Mouse (Mus musculus) liver, embryonic 11.5 days (tissue): ENCODE measurements at regions not wholly inside any gene's neighbourhood (a gene's known extent, or its start where the extent isn't known, plus 50 kb on each side); places are given as distances from the start of the nearest gene placed in this dataset.
"Not testable (repeated sequence)": the region's sequence is repeated elsewhere in the genome, so short reads cannot be mapped to it uniquely, and the experiment has no call there.

Experiments used
- ATAC-seq: fragments of 200-750 bp; cut with Nextera tagmentation; replicated peaks from 2 replicates; pipeline ENCODE4 v1.8.0; 2017; ENCODE audit warnings: moderate number of reproducible peaks, mild to moderate bottlenecking, moderate TSS enrichment, moderate library complexity; ENCODE audit not compliant: low FRiP score
- DNase-seq: peaks from one replicate; pipeline ENCODE4 v3.0.0-alpha.2; 2017; ENCODE audit warnings: low spot score
- H3K27ac ChIP-seq: fragments of 300-500 bp; sonication (generic); 2 replicates; pipeline ENCODE4 v1.5.1; 2014; ENCODE audit warnings: mild to moderate bottlenecking, low read depth, low read length, control low read depth
- H3K27me3 ChIP-seq: fragments of 300-500 bp; sonication (generic); replicated peaks from 2 replicates; pipeline ENCODE4 v1.6.1; 2014; ENCODE audit warnings: low read length, mixed read lengths; ENCODE audit not compliant: control insufficient read depth, insufficient read depth
- H3K36me3 ChIP-seq: fragments of 300-500 bp; sonication (generic); 2 replicates; pipeline ENCODE4 v1.6.1; 2014; ENCODE audit warnings: mild to moderate bottlenecking, low read length, moderate library complexity, mixed read lengths; ENCODE audit not compliant: control insufficient read depth, insufficient read depth
- H3K4me1 ChIP-seq: fragments of 300-500 bp; sonication (generic); replicated peaks from 2 replicates; pipeline ENCODE4 v1.6.1; 2014; ENCODE audit warnings: low read length, mixed read lengths; ENCODE audit not compliant: control insufficient read depth, insufficient read depth
- H3K4me2 ChIP-seq: fragments of 300-500 bp; sonication (generic); 2 replicates; pipeline ENCODE4 v1.6.1; 2014; ENCODE audit warnings: mild to moderate bottlenecking, control low read depth, moderate library complexity
- H3K4me3 ChIP-seq: fragments of 300-500 bp; sonication (generic); 2 replicates; pipeline ENCODE4 v1.5.1; 2014; ENCODE audit warnings: low read depth, low read length, control low read depth
- H3K9ac ChIP-seq: fragments of 300-500 bp; sonication (generic); 2 replicates; pipeline ENCODE4 v1.6.1; 2014; ENCODE audit warnings: low read depth, low read length, control low read depth
- H3K9me3 ChIP-seq: fragments of 300-500 bp; sonication (generic); 2 replicates; pipeline ENCODE4 v1.6.1; 2016; ENCODE audit warnings: low read length, inconsistent platforms, mixed read lengths; ENCODE audit not compliant: control insufficient read depth
- WGBS: fragments of 180-500 bp; shearing (Covaris S2); extraction: QIAGEN DNeasy Blood & Tissue Kit; methylation state at CpG from one replicate; pipeline ENCODE4 v1.1.7; 2014; 5-methylcytosine and 5-hydroxymethylcytosine counted together

DNA sequence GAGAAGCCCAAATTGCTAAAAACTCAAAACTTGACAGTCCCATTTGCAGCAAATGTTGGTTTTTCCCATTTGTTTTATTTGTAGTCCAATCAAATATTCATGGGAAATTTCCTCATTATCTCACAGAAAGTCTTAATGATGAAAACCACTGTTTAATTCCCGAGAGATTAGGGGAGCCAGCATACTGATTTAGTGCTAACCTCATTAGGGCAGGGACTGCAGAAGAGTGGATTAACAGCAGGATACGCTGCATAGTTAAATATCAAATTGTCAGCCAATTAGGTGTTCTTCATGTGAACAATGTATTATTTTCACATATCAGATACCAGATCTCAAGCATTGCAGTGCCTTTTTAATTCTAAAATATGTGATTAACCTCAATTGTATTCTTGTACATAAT lies 264.0 kb upstream of the 4933412E24Rik start:
- no peak for ATAC-seq
- H3K4me3 ChIP-seq: no peak overlapping the region
- no peaks in the 10 kb centered on the region for H3K27me3 ChIP-seq
- H3K9me3 ChIP-seq: no peaks in the 10 kb centered on the region
- 69% methylated on average over 2 of the region's 2 CpGs for WGBS
- DNase-seq: no peak
- H3K36me3 ChIP-seq: no peaks in the 10 kb centered on the region
- H3K4me1 ChIP-seq: no peaks in the 10 kb centered on the region
- no peak overlapping the region for H3K9ac ChIP-seq
- no peak overlapping the region for H3K27ac ChIP-seq
- H3K4me2 ChIP-seq: no peak overlapping the region

DNA sequence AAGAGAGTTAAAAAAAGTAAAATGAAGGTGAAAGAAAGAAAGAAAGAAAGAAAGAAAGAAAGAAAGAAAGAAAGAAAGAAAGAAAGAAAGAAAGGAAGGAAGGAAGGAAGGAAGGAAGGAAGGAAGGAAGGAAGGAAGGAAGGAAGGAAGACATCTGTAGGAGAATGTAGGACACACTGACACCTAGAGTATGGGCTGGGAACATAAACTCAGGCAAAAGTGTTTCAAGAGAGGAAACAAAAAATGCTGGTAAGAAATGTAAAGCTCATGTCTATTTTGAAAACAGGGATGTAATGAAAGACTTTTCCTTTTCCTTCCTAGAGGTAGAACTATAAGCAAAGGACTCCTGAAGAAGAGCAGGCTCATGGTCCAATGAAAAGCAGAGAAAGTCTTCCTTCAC lies 237.2 kb upstream of the 4933412E24Rik start:
- not testable (repeated sequence) for H3K9ac ChIP-seq, H3K4me2 ChIP-seq, H3K27ac ChIP-seq, H3K36me3 ChIP-seq, H3K4me3 ChIP-seq, H3K4me1 ChIP-seq, DNase-seq, H3K9me3 ChIP-seq, ATAC-seq, H3K27me3 ChIP-seq

DNA sequence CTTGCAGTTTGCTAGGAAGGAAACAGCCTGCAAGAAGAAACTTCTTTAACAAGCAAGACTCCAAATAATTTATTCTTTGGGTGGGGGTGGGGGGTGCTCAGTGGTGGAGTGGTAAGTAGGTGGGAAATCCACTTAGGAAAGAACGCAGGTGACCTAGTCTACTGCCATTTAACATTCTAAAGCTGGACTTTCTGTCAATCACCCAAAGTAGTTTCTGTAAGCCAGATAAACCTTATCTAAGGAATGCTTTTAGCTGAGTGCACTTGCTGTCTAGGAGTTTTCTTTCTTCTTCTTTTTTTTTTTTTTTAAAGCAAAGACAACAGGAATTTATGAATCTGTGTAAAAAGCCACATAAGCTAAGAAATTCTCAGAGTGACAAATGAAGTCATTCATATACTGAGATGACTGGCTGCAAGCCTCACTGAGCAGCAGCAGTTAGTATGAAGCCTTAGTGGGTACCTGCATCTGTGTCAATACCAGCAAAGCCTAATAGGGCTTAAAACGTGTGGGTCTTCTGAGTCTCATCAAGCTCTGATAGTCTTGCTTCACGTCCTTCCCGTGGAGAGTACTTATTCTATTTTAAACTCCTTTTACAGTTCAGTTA lies 210.0 kb upstream of the 4933412E24Rik start:
- DNase-seq (no peak), ATAC-seq (no peak)
- Histone ChIP-seq H3K9me3 (no peaks in the 10 kb centered on the region), H3K4me2 (no peak overlapping the region), H3K9ac (no peak overlapping the region), H3K27ac (no peak overlapping the region), H3K36me3 (no peaks in the 10 kb centered on the region), H3K4me1 (no peaks in the 10 kb centered on the region), H3K27me3 (no peaks in the 10 kb centered on the region), H3K4me3 (no peak overlapping the region)
- WGBS: 34% methylated on average over 4 of the region's 4 CpGs

DNA sequence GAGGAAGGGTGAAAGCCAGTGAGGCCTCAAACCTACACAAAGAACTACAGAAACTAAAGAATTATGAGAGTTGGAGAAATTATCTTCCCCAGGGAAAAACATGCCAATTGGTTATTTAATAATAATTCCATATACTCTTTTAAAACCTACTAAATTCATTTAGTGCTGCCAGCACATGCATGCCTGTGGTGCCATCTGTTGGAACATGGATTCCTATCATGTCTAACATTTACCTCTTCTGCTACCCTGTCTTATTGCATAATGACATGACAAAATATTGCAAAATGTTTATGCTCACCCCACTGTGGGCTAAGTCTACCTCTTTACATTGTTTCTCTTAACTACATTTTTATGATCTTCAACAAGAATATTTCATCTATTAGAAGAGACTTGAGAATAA lies 178.7 kb upstream of the 4933412E24Rik start:
- no peaks in the 10 kb centered on the region for H3K4me1 ChIP-seq
- DNase-seq (no peak), ATAC-seq (no peak)
- no peaks in the 10 kb centered on the region for H3K36me3 ChIP-seq
- H3K9me3 ChIP-seq: no peaks in the 10 kb centered on the region
- H3K27ac ChIP-seq: no peak overlapping the region
- no peak overlapping the region for H3K4me3 ChIP-seq
- no peak overlapping the region for H3K9ac ChIP-seq
- no peak overlapping the region for H3K4me2 ChIP-seq
- H3K27me3 ChIP-seq: no peaks in the 10 kb centered on the region

DNA sequence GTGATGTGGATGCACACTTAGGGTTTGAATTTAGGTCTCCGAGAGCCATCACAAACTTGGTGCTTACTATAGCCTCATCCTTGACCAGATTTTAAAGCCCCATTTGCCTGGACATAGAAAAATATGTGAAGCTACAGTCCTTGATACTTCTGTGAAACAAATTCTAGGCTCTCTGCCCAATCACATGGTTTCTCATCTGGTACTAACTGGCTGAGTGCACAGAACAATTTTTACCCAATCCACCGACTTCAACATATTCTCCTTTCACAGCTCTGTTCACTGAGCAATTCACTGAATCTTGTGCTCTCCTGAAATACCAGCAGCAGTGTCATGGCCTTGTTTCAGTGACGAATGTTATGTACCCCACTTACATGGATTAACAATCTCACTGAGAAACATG lies 176.7 kb upstream of the 4933412E24Rik start:
- Histone ChIP-seq H3K4me3 (no peak overlapping the region), H3K9me3 (no peaks in the 10 kb centered on the region), H3K9ac (no peak overlapping the region), H3K27ac (no peak overlapping the region), H3K4me1 (no peaks in the 10 kb centered on the region), H3K27me3 (no peaks in the 10 kb centered on the region), H3K36me3 (no peaks in the 10 kb centered on the region), H3K4me2 (no peak overlapping the region)
- DNase-seq (no peak), ATAC-seq (no peak)
- 83% methylated on average over 3 of the region's 3 CpGs for WGBS

DNA sequence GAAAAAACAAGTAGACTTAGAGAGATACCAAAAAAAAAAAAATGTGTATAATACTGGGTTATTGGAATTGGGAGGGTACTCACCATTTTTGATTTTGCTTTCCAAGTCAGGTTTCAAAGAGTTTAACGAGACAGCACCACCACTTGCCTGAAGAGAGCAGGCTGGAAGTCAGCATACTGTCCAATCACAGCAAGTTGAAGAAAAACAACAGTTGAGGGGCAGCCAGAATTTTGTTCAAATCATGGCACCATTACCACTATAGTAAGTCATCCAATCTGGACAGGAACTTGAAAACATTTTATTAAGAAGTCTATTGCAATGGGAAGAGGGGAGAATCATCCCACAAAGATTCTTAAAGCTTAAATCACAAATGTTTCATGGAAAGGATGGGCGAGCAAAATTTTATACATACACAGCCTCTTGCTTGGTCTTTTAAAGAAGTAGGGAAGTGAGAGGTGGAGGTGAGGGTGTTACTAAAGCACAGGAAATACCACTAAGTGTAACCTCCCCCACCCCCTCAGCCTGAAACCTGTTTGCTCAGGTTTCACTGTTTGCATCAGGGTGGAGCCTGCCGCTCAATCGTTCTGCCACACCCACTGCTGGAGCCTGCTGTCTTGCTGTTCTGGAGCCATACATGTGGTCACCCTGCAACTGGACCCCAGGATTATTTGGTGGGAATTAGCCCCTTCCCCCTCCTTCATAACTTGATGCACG lies 170.7 kb upstream of the 4933412E24Rik start:
- Histone ChIP-seq H3K36me3 (no peaks in the 10 kb centered on the region), H3K27ac (no peak overlapping the region), H3K9ac (no peak overlapping the region), H3K9me3 (no peaks in the 10 kb centered on the region), H3K4me3 (no peak overlapping the region), H3K4me1 (no peaks in the 10 kb centered on the region), H3K27me3 (no peaks in the 10 kb centered on the region), H3K4me2 (no peak overlapping the region)
- 39% methylated on average over 5 of the region's 5 CpGs for WGBS
- DNase-seq: no peak
- ATAC-seq: no peak

DNA sequence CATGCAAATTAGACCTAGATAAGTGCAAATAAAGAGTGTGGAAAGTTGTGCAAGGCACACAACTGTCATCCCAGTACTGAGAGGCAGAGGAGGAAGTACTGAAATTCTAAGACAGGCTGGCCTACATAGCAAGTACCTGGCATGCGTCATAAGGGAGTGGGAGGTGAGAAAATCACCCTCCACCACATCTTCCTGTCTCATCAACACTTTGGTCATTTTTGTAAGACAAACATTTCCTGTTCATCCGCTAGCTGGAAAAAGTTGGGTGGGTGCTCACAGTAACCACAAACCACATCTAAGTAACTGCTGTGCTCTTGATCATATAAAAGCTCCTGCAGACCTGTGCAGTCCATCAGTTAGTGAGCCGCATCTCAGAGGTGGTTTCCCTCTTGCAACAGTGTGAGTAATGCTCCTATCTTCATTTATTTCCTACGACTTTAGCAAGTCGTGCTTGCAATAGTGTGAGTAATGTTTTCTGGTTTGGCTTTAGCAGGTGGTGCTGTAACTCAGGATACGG lies 125.2 kb upstream of the 4933412E24Rik start:
- WGBS: 49% methylated on average over 6 of the region's 6 CpGs
- Histone ChIP-seq H3K36me3 (no peaks in the 10 kb centered on the region), H3K27me3 (no peaks in the 10 kb centered on the region), H3K9me3 (no peaks in the 10 kb centered on the region), H3K4me1 (no peaks in the 10 kb centered on the region), H3K9ac (no peak overlapping the region), H3K4me2 (no peak overlapping the region), H3K4me3 (no peak overlapping the region), H3K27ac (no peak overlapping the region)
- no peak for ATAC-seq
- no peak for DNase-seq

DNA sequence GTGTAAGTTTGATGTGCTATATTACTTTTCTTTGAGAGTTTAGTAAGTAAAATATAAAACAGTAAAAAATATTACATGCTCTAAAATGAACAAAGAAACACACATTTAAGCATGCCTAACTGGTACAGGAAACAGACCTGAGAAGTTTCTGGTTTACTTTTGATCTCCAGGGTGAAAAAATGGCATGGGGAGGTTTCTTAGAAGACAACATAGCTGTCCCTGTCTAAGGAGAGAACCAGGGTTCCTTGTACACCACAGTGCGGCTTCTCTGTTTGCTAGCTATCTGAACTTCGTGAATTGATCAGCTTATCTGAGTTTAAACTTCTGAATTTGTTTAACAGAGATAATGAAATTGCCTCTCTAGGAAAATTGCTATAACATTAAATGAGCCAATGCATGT lies 120.3 kb upstream of the 4933412E24Rik start:
- DNase-seq (no peak), ATAC-seq (no peak)
- Histone ChIP-seq H3K27me3 (no peaks in the 10 kb centered on the region), H3K27ac (no peak overlapping the region), H3K4me3 (no peak overlapping the region), H3K9me3 (no peaks in the 10 kb centered on the region), H3K9ac (no peak overlapping the region), H3K4me2 (no peak overlapping the region), H3K4me1 (no peaks in the 10 kb centered on the region), H3K36me3 (no peaks in the 10 kb centered on the region)
- 52% methylated on average over 2 of the region's 2 CpGs for WGBS

DNA sequence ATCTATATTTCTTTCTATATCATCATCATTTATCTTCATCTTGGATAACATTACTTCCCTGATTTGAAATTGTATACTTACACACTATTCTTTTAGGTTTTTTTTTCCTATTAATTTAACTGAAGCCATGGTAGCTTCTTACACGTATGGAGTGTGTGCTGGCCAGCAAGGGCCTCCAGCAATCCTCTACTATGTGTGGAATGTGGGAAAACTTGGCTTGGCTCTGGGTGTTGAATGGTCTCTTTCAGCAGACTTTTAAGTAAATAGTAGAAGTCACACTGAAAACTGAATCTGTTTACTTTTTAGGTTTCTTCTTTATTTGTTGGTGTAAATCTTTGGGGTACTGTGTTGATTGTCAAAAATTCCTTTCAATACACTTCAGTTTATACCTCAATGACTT lies 118.1 kb upstream of the 4933412E24Rik start:
- Histone ChIP-seq H3K4me3 (no peak overlapping the region), H3K4me1 (no peaks in the 10 kb centered on the region), H3K4me2 (no peak overlapping the region), H3K9ac (no peak overlapping the region), H3K27me3 (no peaks in the 10 kb centered on the region), H3K9me3 (no peaks in the 10 kb centered on the region), H3K27ac (no peak overlapping the region), H3K36me3 (no peaks in the 10 kb centered on the region)
- DNase-seq: no peak
- 35% methylated on average over 1 of the region's 1 CpGs for WGBS
- no peak for ATAC-seq
